Mouse (Mus musculus) embryo, embryonic 11.5 days (tissue): ENCODE data around the gene Plau.

ENCODE experiments used
- DNase-seq: peaks from one replicate; pipeline ENCODE4 v3.0.0-alpha.2; 2012; ENCODE audit warnings: low read depth, low spot score

Plau gene

GRCm38 (mm10) chr14:20836171-20836904 is at the start of gene Plau:
Gene Plau, plus strand, starts transcription at chr14:20836660.
- peak; percentile 54 for DNase-seq

GRCm38 (mm10) chr14:20788151-20788550 is 48.3 kb upstream of the Plau start:
- DNase-seq, result no peak

- DNase-seq, result no peak
Observed at GRCm38 (mm10) chr14:20789593-20789992, 46.9 kb upstream of the Plau start.

GRCm38 (mm10) chr14:20790445-20790844 is 46.0 kb upstream of the Plau start:
- no peak for DNase-seq

GRCm38 (mm10) chr14:20790996-20791395 is 45.5 kb upstream of the Plau start:
- DNase-seq, result no peak

- DNase-seq, result no peak
Observed at GRCm38 (mm10) chr14:20791511-20792242, 44.8 kb upstream of the Plau start.

GRCm38 (mm10) chr14:20792243-20792921 is 44.1 kb upstream of the Plau start:
- DNase-seq, result no peak

- DNase-seq, result peak; percentile 43
Observed at GRCm38 (mm10) chr14:20792922-20793757, 43.3 kb upstream of the Plau start.

GRCm38 (mm10) chr14:20793758-20794531 is 42.5 kb upstream of the Plau start, which contains the start of gene Camk2g:
Gene Camk2g, minus strand, starts transcription at chr14:20794088.
- peak; percentile 58 for DNase-seq

- no peak for DNase-seq
Observed at GRCm38 (mm10) chr14:20794589-20794988, 41.9 kb upstream of the Plau start.

GRCm38 (mm10) chr14:20795423-20796152 is 40.9 kb upstream of the Plau start:
- DNase-seq, result no peak

GRCm38 (mm10) chr14:20796170-20796569 is 40.3 kb upstream of the Plau start:
- no peak for DNase-seq

- no peak for DNase-seq
Observed at GRCm38 (mm10) chr14:20796643-20797042, 39.8 kb upstream of the Plau start.

- no peak for DNase-seq
Observed at GRCm38 (mm10) chr14:20798300-20798699, 38.2 kb upstream of the Plau start.

GRCm38 (mm10) chr14:20798761-20799160 is 37.7 kb upstream of the Plau start:
- DNase-seq, result peak; percentile 70

GRCm38 (mm10) chr14:20802926-20803605 is 33.4 kb upstream of the Plau start:
- no peak for DNase-seq

GRCm38 (mm10) chr14:20803606-20803938 is 32.9 kb upstream of the Plau start:
- peak; percentile 73 for DNase-seq

GRCm38 (mm10) chr14:20804481-20804880 is 32.0 kb upstream of the Plau start:
- no peak for DNase-seq

GRCm38 (mm10) chr14:20804964-20805672 is 31.3 kb upstream of the Plau start:
- DNase-seq, result no peak
